Comparison of ENCODE assay signal across 8 mouse cellular contexts in the genomic region with DNA sequence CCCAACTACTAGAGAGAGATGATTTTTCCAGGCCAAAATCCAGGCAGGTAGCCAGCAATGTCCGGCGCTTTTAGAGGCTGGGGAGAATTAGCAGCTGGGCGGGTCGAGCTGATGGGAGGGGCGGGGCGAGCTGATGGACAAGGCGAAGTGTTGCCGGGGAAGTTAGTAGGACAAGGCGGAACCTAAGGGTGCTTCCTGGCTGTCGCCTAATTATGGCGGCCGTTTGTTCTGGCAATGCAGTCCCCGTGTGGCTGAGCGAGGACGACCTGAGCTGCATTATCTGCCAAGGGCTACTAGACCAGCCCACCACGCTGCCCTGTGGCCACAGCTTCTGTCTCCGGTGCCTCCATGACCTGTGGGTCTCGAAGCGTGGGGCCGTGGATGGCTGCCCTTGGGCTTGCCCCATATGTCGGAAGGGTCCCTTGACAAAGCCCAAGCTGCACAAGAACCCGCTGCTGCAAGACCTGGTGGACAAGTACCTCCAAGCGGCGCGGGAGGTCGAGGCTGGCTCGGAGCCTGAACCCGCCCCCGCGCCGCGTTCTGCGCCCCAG. TPM values are rescaled to one million over a fixed set of nuclear protein-coding genes. Genes with fewer than 3 reads are reported as not detected.
DNase-seq lines count a peak whose midpoint lies in the region; ATAC-seq and TF ChIP-seq lines count a peak whose summit lies in the region.

A gene (plus strand): TSS at position 147 of the 551 bp plus-strand sequence.

- DNase-seq in 416B (ENCODE audit: low read depth) = peak; percentile 96
- peak; percentile 97 for DNase-seq in heart, adult 8-10 months (ENCODE audit: low spot score)
- DNase-seq in kidney, adult 9 months = peak; percentile 96
- DNase-seq in spleen, adult 18-20 months = peak; percentile 80 to 86

- ATAC-seq in embryonic facial prominence, embryonic 15.5 days (ENCODE audit: insufficient number of reproducible peaks, low FRiP score, low TSS enrichment, low read depth) = peak; percentile 90
- ATAC-seq in limb, embryonic 13.5 days (ENCODE audit: low FRiP score, low read depth) = peak; percentile 91
- ATAC-seq in midbrain, embryonic 15.5 days (replicated peaks) = peak; percentile 33; the same call in 1 of the 2 replicates

- H3K27me3 ChIP-seq in embryonic facial prominence, embryonic 15.5 days = no peaks in the 10 kb centered on the region
- no peaks in the 10 kb centered on the region for H3K27me3 ChIP-seq in limb, embryonic 13.5 days
- no peaks in the 10 kb centered on the region for H3K27me3 ChIP-seq in midbrain, embryonic 15.5 days (replicated peaks)

- peak within 1 kb of the TSS; percentile 87 for H3K27ac ChIP-seq in bone marrow macrophage, adult 2 months (ENCODE audit: insufficient read depth, low read depth, low read length)
- peak within 1 kb of the TSS; percentile 87 for H3K27ac ChIP-seq in embryonic facial prominence, embryonic 15.5 days (replicated peaks)
- peak within 1 kb of the TSS; percentile 79 for H3K27ac ChIP-seq in limb, embryonic 13.5 days
- peak within 1 kb of the TSS; percentile 6; the same call in 1 of the 2 replicates for H3K27ac ChIP-seq in midbrain, embryonic 15.5 days

- no peaks in the 10 kb centered on the region for H3K9me3 ChIP-seq in embryonic facial prominence, embryonic 15.5 days (replicated peaks)
- no peaks in the 10 kb centered on the region for H3K9me3 ChIP-seq in limb, embryonic 13.5 days
- no peaks in the 10 kb centered on the region for H3K9me3 ChIP-seq in midbrain, embryonic 15.5 days

- H3K4me2 ChIP-seq in embryonic facial prominence, embryonic 15.5 days (replicated peaks) = peak within 1 kb of the TSS; percentile 74
- H3K4me2 ChIP-seq in limb, embryonic 13.5 days (replicated peaks) = peak within 1 kb of the TSS; percentile 74
- peak within 1 kb of the TSS; percentile 67 for H3K4me2 ChIP-seq in midbrain, embryonic 15.5 days

- TF ChIP-seq POLR2A in bone marrow macrophage, adult 2 months (IDR thresholded peaks at IDR 0.05; ENCODE audit: borderline replicate concordance, low read depth, low read length) = peak; percentile 43; the same call in 1 of the 2 replicates

- no peak for TF ChIP-seq CTCF in bone marrow macrophage, adult 2 months (IDR thresholded peaks at IDR 0.05; ENCODE audit: low read depth, low read length)

- H3K36me3 ChIP-seq in embryonic facial prominence, embryonic 15.5 days = no peaks in the 10 kb centered on the region
- H3K36me3 ChIP-seq in limb, embryonic 13.5 days = no peaks in the 10 kb centered on the region
- H3K36me3 ChIP-seq in midbrain, embryonic 15.5 days (replicated peaks) = no peaks in the 10 kb centered on the region

- H3K4me3 ChIP-seq in bone marrow macrophage, adult 2 months (ENCODE audit: insufficient read depth, low read length) = peak within 1 kb of the TSS; percentile 100
- peak within 1 kb of the TSS; percentile 77 for H3K4me3 ChIP-seq in embryonic facial prominence, embryonic 15.5 days (replicated peaks)
- peak within 1 kb of the TSS; percentile 71 for H3K4me3 ChIP-seq in limb, embryonic 13.5 days
- peak within 1 kb of the TSS; percentile 47 for H3K4me3 ChIP-seq in midbrain, embryonic 15.5 days

- WGBS in embryonic facial prominence, embryonic 15.5 days = 1% methylated on average over 33 of the region's 33 CpGs
- WGBS in limb, embryonic 13.5 days = 1% methylated on average over 33 of the region's 33 CpGs
- 3% methylated on average over 33 of the region's 33 CpGs for WGBS in midbrain, embryonic 15.5 days

- H3K9ac ChIP-seq in embryonic facial prominence, embryonic 15.5 days = peak within 1 kb of the TSS; percentile 81
- H3K9ac ChIP-seq in limb, embryonic 13.5 days = peak within 1 kb of the TSS; percentile 81
- H3K9ac ChIP-seq in midbrain, embryonic 15.5 days = peak within 1 kb of the TSS; percentile 22

- peaks cover 19% of the 10 kb centered on the region for H3K4me1 ChIP-seq in bone marrow macrophage, adult 2 months (ENCODE audit: control insufficient read depth, insufficient read depth, low read length)
- H3K4me1 ChIP-seq in embryonic facial prominence, embryonic 15.5 days = no peaks in the 10 kb centered on the region
- H3K4me1 ChIP-seq in limb, embryonic 13.5 days = 0 out of 2 replicates have a peak, but pooled peaks cover 7% of the 10 kb centered on the region
- H3K4me1 ChIP-seq in midbrain, embryonic 15.5 days = no peaks in the 10 kb centered on the region

RNA-seq across cellular contexts. Expression of the gene that starts here (rescaled TPM):
- 17.9 and 19.4 TPM in 2 replicates for polyA plus RNA-seq in bone marrow macrophage, adult 2 months (2012; ENCODE audit: insufficient read depth, insufficient read length, missing spikeins)
- 9.5 and 10.8 TPM in 2 replicates for polyA plus RNA-seq in embryonic facial prominence, embryonic 15.5 days (2015; fragmentation: Nextera tagmentation; extraction: Ambion mirVana)
- 1 to 10 TPM; 5.8 to 6.0 (median 5.9) TPM for total RNA-seq in heart, adult 8-10 months (2022)
- 7.5 and 7.6 TPM in 2 replicates for polyA plus RNA-seq in limb, embryonic 13.5 days (2015; fragmentation: Nextera tagmentation; extraction: Ambion mirVana)
- 3.3 and 3.9 TPM in 2 replicates for polyA plus RNA-seq in midbrain, embryonic 15.5 days (2015; fragmentation: Nextera tagmentation; extraction: Ambion mirVana)

Comparison
In these comparisons a context has a peak if more than half of its experiments do, and no peak if none do; other contexts are left out.
1. Peak in every context shown above with its lines: DNase-seq, ATAC-seq, H3K4me3 ChIP-seq and H3K27ac ChIP-seq.
2. H3K27ac ChIP-seq: peak in every context shown above with its lines; median percentile 87 in bone marrow macrophage, adult 2 months; 87 in embryonic facial prominence, embryonic 15.5 days; 79 in limb, embryonic 13.5 days; 6 in midbrain, embryonic 15.5 days.
3. H3K4me3 ChIP-seq: peak in every context shown above with its lines; median percentile 100 in bone marrow macrophage, adult 2 months; 77 in embryonic facial prominence, embryonic 15.5 days; 71 in limb, embryonic 13.5 days; 47 in midbrain, embryonic 15.5 days.
4. ATAC-seq: peak in every context shown above with its lines; median percentile 91 in limb, embryonic 13.5 days; 90 in embryonic facial prominence, embryonic 15.5 days; 33 in midbrain, embryonic 15.5 days.
5. H3K9ac ChIP-seq: peak in every context shown above with its lines; median percentile 81 in embryonic facial prominence, embryonic 15.5 days; 81 in limb, embryonic 13.5 days; 22 in midbrain, embryonic 15.5 days.